8 mouse cellular contexts compared by ENCODE assay signal in genomic region chr5:115165895-115166814, GRCm38 (mm10). TPM values are rescaled to one million over a fixed set of nuclear protein-coding genes. Genes with fewer than 3 reads are reported as not detected.
DNase-seq lines count a peak whose midpoint lies in the region; ATAC-seq and TF ChIP-seq lines count a peak whose summit lies in the region.

No protein-coding gene starts in this region.

- H3K4me1 ChIP-seq in kidney, postnatal 0 days (replicated peaks; ENCODE audit: insufficient read depth, low read length): peaks cover 28% of the 10 kb centered on the region

- no peaks in the 10 kb centered on the region for H3K27me3 ChIP-seq in kidney, postnatal 0 days (ENCODE audit: insufficient read depth, low read length)
- no peaks in the 10 kb centered on the region for H3K27me3 ChIP-seq in splenic B cell, adult 2 months (ENCODE audit: control insufficient read depth, insufficient read depth, low read length, poor library complexity, severe bottlenecking)

- no peak overlapping the region for H3K4me3 ChIP-seq in kidney, postnatal 0 days (replicated peaks; ENCODE audit: low read depth, low read length)

- peak; percentile 51 for TF ChIP-seq CTCF in kidney, postnatal 0 days (IDR thresholded peaks at IDR 0.05; ENCODE audit: low read depth)

- peak; percentile 53 for DNase-seq in cerebellum, adult 11 months
- peak; percentile 61 for DNase-seq in A20 (ENCODE audit: low read depth, low spot score)
- peak; percentile 66 to 67 for DNase-seq in cerebellum, postnatal 36 days
- peak; percentile 68 for DNase-seq in kidney, postnatal 0 days (ENCODE audit: low spot score)
- DNase-seq in splenic B cell, adult 2 months (ENCODE audit: low read depth, low spot score): peak; percentile 34
- DNase-seq in spleen, adult 18-20 months: no peak

- peak overlapping the region; percentile 1; the same call in 1 of the 2 replicates for H3K9ac ChIP-seq in kidney, postnatal 0 days (ENCODE audit: low read depth, low read length)

- no peaks in the 10 kb centered on the region for H3K36me3 ChIP-seq in kidney, postnatal 0 days (ENCODE audit: insufficient read depth, low read length)
- no peaks in the 10 kb centered on the region for H3K36me3 ChIP-seq in splenic B cell, adult 2 months (ENCODE audit: control insufficient read depth, insufficient read depth, low read length, poor library complexity, severe bottlenecking)

- H3K4me2 ChIP-seq in kidney, postnatal 0 days (ENCODE audit: low read length): no peak overlapping the region

- no peaks in the 10 kb centered on the region for H3K9me3 ChIP-seq in kidney, postnatal 0 days (replicated peaks; ENCODE audit: low read length)

- WGBS in kidney, postnatal 0 days: 52% methylated on average over 11 of the region's 11 CpGs

- peak overlapping the region; percentile 81 for H3K27ac ChIP-seq in kidney, postnatal 0 days

- ATAC-seq in cerebellum, adult (ENCODE audit: insufficient number of reproducible peaks, low FRiP score, low TSS enrichment): no peak
- ATAC-seq in kidney, postnatal 0 days (replicated peaks; ENCODE audit: low FRiP score, low read depth): 0 out of 2 replicates have a peak, but pooled peaks have one; percentile 34
- no peak for ATAC-seq in monocyte, adult 5-6 weeks (replicated peaks; ENCODE audit: insufficient number of reproducible peaks, low FRiP score, low TSS enrichment, poor library complexity, severe bottlenecking)

RNA-seq across cellular contexts. Expression of gene Mlec, which starts 8.2 kb away (rescaled TPM):
- 43.6 and 44.4 TPM in 2 replicates for polyA plus RNA-seq in kidney, postnatal 0 days (2015; fragmentation: Nextera tagmentation; extraction: Ambion mirVana)
- 59.6 to 65.0 TPM (median 62.6 TPM) in 3 replicates for total RNA-seq in monocyte, adult 5-6 weeks (2017)

RNA-seq across cellular contexts. Expression of gene Cabp1, which starts 28.0 kb away (rescaled TPM):
- polyA plus RNA-seq in kidney, postnatal 0 days (2015; fragmentation: Nextera tagmentation; extraction: Ambion mirVana): 0.87 and 1.2 TPM in 2 replicates
- total RNA-seq in monocyte, adult 5-6 weeks (2017): not detected in 3 replicates

RNA-seq across cellular contexts. Expression of gene Unc119b, which starts 31.4 kb away (rescaled TPM):
- 40.8 and 42.7 TPM in 2 replicates for polyA plus RNA-seq in kidney, postnatal 0 days (2015; fragmentation: Nextera tagmentation; extraction: Ambion mirVana)
- total RNA-seq in monocyte, adult 5-6 weeks (2017): 10.1 to 27.7 TPM (median 18.6 TPM) in 3 replicates

RNA-seq across cellular contexts. Expression of gene Acads, which starts 47.0 kb away (rescaled TPM):
- 105 and 117 TPM in 2 replicates for polyA plus RNA-seq in kidney, postnatal 0 days (2015; fragmentation: Nextera tagmentation; extraction: Ambion mirVana)
- 10.4 to 19.1 TPM (median 15.8 TPM) in 3 replicates for total RNA-seq in monocyte, adult 5-6 weeks (2017)

Comparison
In these comparisons a context has a peak if more than half of its experiments do, and no peak if none do; other contexts are left out.
1. DNase-seq: peak in cerebellum, adult 11 months (single experiment), A20 (single experiment), cerebellum, postnatal 36 days (2 of 2), kidney, postnatal 0 days (single experiment) and splenic B cell, adult 2 months (single experiment); none in spleen, adult 18-20 months (0 of 2).